Mouse (Mus musculus) limb, embryonic 13.5 days (tissue): ENCODE measurements at regions not wholly inside any gene's neighbourhood (a gene's known extent, or its start where the extent isn't known, plus 50 kb on each side); places are given as distances from the start of the nearest gene placed in this dataset.

Source experiments
- ATAC-seq: fragments of 200-750 bp; cut with Nextera tagmentation; 2 replicates; pipeline ENCODE4 v1.8.0; 2017; ENCODE audit warnings: low read depth, moderate number of reproducible peaks, moderate TSS enrichment; ENCODE audit not compliant: low FRiP score
- H3K27ac ChIP-seq: fragments of 300-500 bp; sonication (generic); 2 replicates; pipeline ENCODE4 v1.5.1; 2015; ENCODE audit warnings: inconsistent platforms, mild to moderate bottlenecking, moderate library complexity
- H3K27me3 ChIP-seq: fragments of 300-500 bp; sonication (generic); 2 replicates; pipeline ENCODE4 v1.6.1; 2015; ENCODE audit warnings: mild to moderate bottlenecking, inconsistent platforms
- H3K36me3 ChIP-seq: fragments of 300-500 bp; sonication (generic); 2 replicates; pipeline ENCODE4 v1.6.1; 2015; ENCODE audit warnings: inconsistent platforms, mild to moderate bottlenecking, moderate library complexity
- H3K4me1 ChIP-seq: fragments of 300-500 bp; sonication (generic); 2 replicates; pipeline ENCODE4 v1.6.1; 2015; ENCODE audit warnings: inconsistent platforms
- H3K4me2 ChIP-seq: fragments of 300-500 bp; sonication (generic); replicated peaks from 2 replicates; pipeline ENCODE4 v1.6.1; 2015; ENCODE audit warnings: inconsistent platforms, mild to moderate bottlenecking, moderate library complexity
- H3K4me3 ChIP-seq: fragments of 300-500 bp; sonication (generic); 2 replicates; pipeline ENCODE4 v1.5.1; 2015; ENCODE audit warnings: moderate library complexity, mild to moderate bottlenecking, inconsistent platforms
- H3K9ac ChIP-seq: fragments of 300-500 bp; sonication (generic); 2 replicates; pipeline ENCODE4 v1.6.1; 2015; ENCODE audit warnings: mild to moderate bottlenecking, inconsistent platforms
- H3K9me3 ChIP-seq: fragments of 300-500 bp; sonication (generic); 2 replicates; pipeline ENCODE4 v1.6.1; 2016; ENCODE audit warnings: inconsistent platforms
- WGBS: fragments of 180-500 bp; shearing (Covaris S2); methylation state at CpG from one replicate; pipeline ENCODE4 v1.1.7; 2015; 5-methylcytosine and 5-hydroxymethylcytosine counted together

DNA sequence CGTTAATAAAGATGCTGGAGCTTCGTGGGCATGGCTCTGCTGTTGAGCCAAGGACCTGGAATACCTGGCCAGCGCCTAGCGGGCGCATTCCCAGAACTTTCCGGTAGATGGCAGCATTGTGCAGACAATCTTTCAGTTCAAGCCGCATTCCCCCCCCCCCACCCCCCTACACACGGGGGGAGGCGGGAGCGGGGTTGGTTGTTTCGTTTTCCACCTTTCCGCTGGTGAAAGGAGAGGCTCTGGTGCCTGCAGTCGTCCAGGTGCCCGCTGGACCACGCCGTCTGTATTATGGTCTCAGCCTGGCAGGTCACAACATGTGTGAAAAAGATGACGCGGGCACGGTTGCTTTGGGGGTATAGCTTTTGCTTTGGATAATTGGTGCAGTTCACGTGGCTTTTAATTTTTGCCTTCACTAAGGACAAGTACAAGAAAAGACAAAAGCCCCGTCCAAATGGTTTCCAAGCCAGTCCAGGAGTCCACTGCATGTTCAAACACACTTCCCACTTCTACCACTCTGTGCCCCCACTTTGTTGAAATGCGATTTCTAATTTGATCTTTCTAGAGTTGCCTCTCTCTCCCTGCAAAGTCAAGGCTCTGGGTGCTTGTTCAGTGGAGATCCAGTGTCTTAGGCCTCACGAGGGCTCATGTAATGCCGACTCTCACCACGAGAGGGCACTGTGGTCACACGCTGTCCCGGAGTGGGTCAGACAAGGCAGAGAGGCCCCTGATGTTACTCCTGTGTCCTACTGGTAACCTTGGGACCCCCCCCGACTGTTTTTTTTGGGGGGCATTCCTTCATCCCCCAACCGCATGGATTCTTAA, 52.3 kb upstream of the Igfbp7 start:
- Histone ChIP-seq H3K4me2 (peak overlapping the region; percentile 60), H3K9me3 (no peaks in the 10 kb centered on the region), H3K4me1 (peaks cover 12% of the 10 kb centered on the region; the same call in 1 of the 2 replicates), H3K27me3 (0 out of 2 replicates have a peak, but pooled peaks cover 4% of the 10 kb centered on the region), H3K36me3 (no peaks in the 10 kb centered on the region), H3K27ac (peak overlapping the region; percentile 72), H3K4me3 (peak overlapping the region; percentile 50), H3K9ac (peak overlapping the region; percentile 63)
- ATAC-seq, result peak; percentile 89
- 1% methylated on average over 29 of the region's 29 CpGs for WGBS
